Mouse (Mus musculus) midbrain, embryonic 15.5 days (tissue): ENCODE results near the gene Styx. TPM values are rescaled to one million over a fixed set of nuclear protein-coding genes. Genes with fewer than 3 reads are reported as not detected.

Experiments used
- ATAC-seq: fragments of 200-750 bp; cut with Nextera tagmentation; replicated peaks from 2 replicates; pipeline ENCODE4 v1.8.0; 2017; ENCODE audit warnings: moderate TSS enrichment
- H3K27ac ChIP-seq: fragments of 300-500 bp; sonication (generic); 2 replicates; pipeline ENCODE4 v1.5.1; 2015; ENCODE audit warnings: mild to moderate bottlenecking, inconsistent platforms
- H3K27me3 ChIP-seq: fragments of 300-500 bp; sonication (generic); replicated peaks from 2 replicates; pipeline ENCODE4 v1.6.1; 2015; ENCODE audit warnings: inconsistent platforms
- H3K36me3 ChIP-seq: fragments of 300-500 bp; sonication (generic); replicated peaks from 2 replicates; pipeline ENCODE4 v1.6.1; 2015; ENCODE audit warnings: inconsistent platforms
- H3K4me1 ChIP-seq: fragments of 300-500 bp; sonication (generic); 2 replicates; pipeline ENCODE4 v1.6.1; 2015; ENCODE audit warnings: inconsistent platforms
- H3K4me2 ChIP-seq: fragments of 300-500 bp; sonication (generic); 2 replicates; pipeline ENCODE4 v1.6.1; 2015; ENCODE audit warnings: inconsistent platforms, mild to moderate bottlenecking, moderate library complexity
- H3K4me3 ChIP-seq: fragments of 300-500 bp; sonication (generic); 2 replicates; pipeline ENCODE4 v1.5.1; 2015; ENCODE audit warnings: mild to moderate bottlenecking, inconsistent platforms
- H3K9ac ChIP-seq: fragments of 300-500 bp; sonication (generic); 2 replicates; pipeline ENCODE4 v1.6.1; 2015; ENCODE audit warnings: mild to moderate bottlenecking, inconsistent platforms
- H3K9me3 ChIP-seq: fragments of 300-500 bp; sonication (generic); 2 replicates; pipeline ENCODE4 v1.6.1; 2016; ENCODE audit warnings: inconsistent platforms
- WGBS: fragments of 180-500 bp; shearing (Covaris S2); methylation state at CpG from one replicate; pipeline ENCODE4 v1.1.7; 2015; ENCODE audit warnings: mixed read lengths; 5-methylcytosine and 5-hydroxymethylcytosine counted together
- polyA plus RNA-seq: library from polyadenylated mRNA; unstranded; fragments of >200 nt; fragmentation: Nextera tagmentation; extraction: Ambion mirVana; gene quantifications from 2 replicates; pipeline ENCODE4 v1.2.1, GENCODE M21; 2015

The Styx gene
- 63.4 and 63.8 TPM in 2 replicates for polyA plus RNA-seq

DNA sequence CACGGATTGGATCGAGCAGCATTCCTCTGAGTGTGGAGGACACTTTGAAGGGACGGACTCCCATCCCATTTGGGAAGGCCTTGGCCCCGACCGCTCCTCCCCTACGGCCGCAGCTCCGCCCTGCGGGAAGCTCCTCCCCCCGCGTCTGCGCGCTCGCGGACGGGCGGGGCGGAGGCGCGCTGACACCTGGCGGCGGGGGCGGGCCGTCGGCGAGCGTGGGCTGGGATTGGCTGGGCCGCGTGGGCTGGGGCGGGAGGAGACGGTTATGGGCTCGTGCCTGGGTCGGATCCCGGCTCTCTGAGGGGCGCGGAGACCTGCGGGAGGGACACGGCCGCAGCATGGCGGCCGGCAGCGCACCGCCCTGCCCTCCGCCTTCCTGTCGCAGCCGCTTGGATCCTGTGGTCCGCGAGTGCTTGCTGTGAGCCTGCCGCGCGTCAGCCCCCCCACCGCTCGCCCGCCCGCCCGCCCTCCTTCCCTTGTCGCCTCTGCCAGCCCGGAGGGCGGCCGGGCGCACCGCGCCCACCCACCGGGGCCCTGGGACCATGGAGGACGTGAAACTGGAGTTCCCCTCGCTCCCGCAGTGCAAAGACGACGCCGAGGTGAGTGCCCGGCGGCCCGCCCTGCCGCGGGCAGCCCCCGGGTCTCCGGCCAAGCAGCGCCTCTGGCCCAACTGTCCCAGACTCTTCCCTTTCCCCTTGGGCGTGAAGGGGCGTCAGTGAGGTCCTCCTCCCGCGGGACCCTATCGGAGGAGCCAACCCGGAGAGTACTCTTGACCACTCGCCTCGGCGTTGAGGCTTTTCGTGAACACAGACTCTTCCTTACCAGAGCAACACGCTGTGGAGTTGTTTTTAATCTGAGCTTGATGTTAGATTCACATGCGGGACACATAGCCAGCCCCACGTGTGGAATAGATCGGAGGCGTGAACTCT lies at the start of gene Styx:
Styx (plus strand) TSS at position 163 of the 929 bp plus-strand sequence.
- Histone ChIP-seq H3K9me3 (no peaks in the 10 kb centered on the region), H3K4me2 (peak within 1 kb of the TSS; percentile 76), H3K9ac (peak within 1 kb of the TSS; percentile 63), H3K36me3 (peaks cover 20% of the 10 kb centered on the region), H3K4me1 (peaks cover 6% of the 10 kb centered on the region), H3K27ac (peak within 1 kb of the TSS; percentile 81), H3K27me3 (no peaks in the 10 kb centered on the region), H3K4me3 (peak within 1 kb of the TSS; percentile 63)
- ATAC-seq, result peak; percentile 98
- WGBS, result under 1% methylated on average over 82 of the region's 93 CpGs

DNA sequence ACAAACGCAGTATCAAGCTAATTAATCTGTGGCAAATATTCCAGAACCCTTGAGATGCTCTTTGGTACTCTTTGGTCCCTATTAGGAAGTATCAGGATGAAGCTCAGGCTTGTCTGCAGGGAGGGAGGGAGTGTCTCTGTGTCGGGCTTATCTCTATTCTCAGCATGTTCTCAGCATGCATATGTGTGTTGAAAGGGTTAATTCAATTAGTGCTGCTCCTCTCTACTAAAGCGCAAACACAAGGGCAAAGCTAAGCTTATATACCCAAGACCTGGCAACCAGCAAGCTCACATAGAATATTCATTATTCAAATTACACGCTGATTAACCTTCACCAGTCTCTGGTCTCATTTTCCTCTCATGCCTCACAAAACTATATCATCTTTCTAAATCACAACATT lies 47.0 kb upstream of the Styx start:
- no peaks in the 10 kb centered on the region for H3K4me1 ChIP-seq
- no peak overlapping the region for H3K4me3 ChIP-seq
- peaks cover 19% of the 10 kb centered on the region for H3K36me3 ChIP-seq
- peak; percentile 81 for ATAC-seq
- H3K9me3 ChIP-seq, result no peaks in the 10 kb centered on the region
- WGBS, result 23% methylated on average over 4 of the region's 4 CpGs
- H3K27me3 ChIP-seq, result no peaks in the 10 kb centered on the region
- H3K27ac ChIP-seq, result no peak overlapping the region
- H3K9ac ChIP-seq, result no peak overlapping the region
- no peak overlapping the region for H3K4me2 ChIP-seq

GRCm38 (mm10) chr14:45304389-45304788 lies 46.5 kb upstream of the Styx start:
- Histone ChIP-seq H3K4me2 (no peak overlapping the region), H3K4me1 (no peaks in the 10 kb centered on the region), H3K36me3 (peaks cover 15% of the 10 kb centered on the region), H3K27me3 (no peaks in the 10 kb centered on the region), H3K27ac (no peak overlapping the region), H3K9ac (no peak overlapping the region), H3K9me3 (no peaks in the 10 kb centered on the region), H3K4me3 (no peak overlapping the region)
- 53% methylated on average over 4 of the region's 4 CpGs for WGBS
- ATAC-seq, result peak; percentile 52; the same call in 1 of the 2 replicates

- ATAC-seq, result no peak
- no peak overlapping the region for H3K4me2 ChIP-seq
- H3K4me3 ChIP-seq, result no peak overlapping the region
- H3K36me3 ChIP-seq, result peaks cover 10% of the 10 kb centered on the region
- no peak overlapping the region for H3K9ac ChIP-seq
- no peak overlapping the region for H3K27ac ChIP-seq
- no peaks in the 10 kb centered on the region for H3K9me3 ChIP-seq
- no peaks in the 10 kb centered on the region for H3K4me1 ChIP-seq
- H3K27me3 ChIP-seq, result no peaks in the 10 kb centered on the region
- 95% methylated on average over 5 of the region's 5 CpGs for WGBS
These were observed 45.0 kb upstream of the Styx start for GRCm38 (mm10) chr14:45305852-45306251.

- Histone ChIP-seq H3K4me2 (no peak overlapping the region), H3K27ac (no peak overlapping the region), H3K9ac (no peak overlapping the region), H3K9me3 (no peaks in the 10 kb centered on the region), H3K4me1 (no peaks in the 10 kb centered on the region), H3K27me3 (no peaks in the 10 kb centered on the region), H3K4me3 (no peak overlapping the region), H3K36me3 (peaks cover 3% of the 10 kb centered on the region)
- 94% methylated on average over 8 of the region's 8 CpGs for whole genome bisulfite sequencing
- no peak for ATAC-seq
These were observed 43.1 kb upstream of the Styx start for GRCm38 (mm10) chr14:45307630-45308328.

DNA sequence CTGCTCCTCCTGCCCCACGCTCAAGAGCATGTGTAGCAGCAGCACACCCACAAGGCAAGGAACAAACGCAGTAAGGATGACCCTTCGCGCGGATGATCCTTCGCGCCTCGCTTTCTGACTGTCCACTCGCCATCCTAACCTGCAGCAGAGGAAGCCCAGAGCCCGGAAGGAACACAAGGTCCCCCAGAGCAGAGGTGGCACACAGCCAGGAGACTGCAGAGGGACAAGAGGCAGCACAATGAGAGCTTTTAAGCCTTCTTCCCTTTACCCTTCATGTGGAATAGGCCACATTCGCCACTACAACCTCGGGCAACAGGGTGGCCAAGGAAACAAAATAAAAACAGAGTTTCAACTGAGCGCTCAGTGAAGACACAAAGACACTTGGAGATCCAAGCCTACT lies 41.2 kb upstream of the Styx start:
- Histone ChIP-seq H3K36me3 (peaks cover 3% of the 10 kb centered on the region), H3K4me2 (no peak overlapping the region), H3K4me3 (no peak overlapping the region), H3K4me1 (no peaks in the 10 kb centered on the region), H3K27me3 (no peaks in the 10 kb centered on the region), H3K9ac (no peak overlapping the region), H3K9me3 (no peaks in the 10 kb centered on the region), H3K27ac (no peak overlapping the region)
- no peak for ATAC-seq
- 85% methylated on average over 13 of the region's 13 CpGs for WGBS

DNA sequence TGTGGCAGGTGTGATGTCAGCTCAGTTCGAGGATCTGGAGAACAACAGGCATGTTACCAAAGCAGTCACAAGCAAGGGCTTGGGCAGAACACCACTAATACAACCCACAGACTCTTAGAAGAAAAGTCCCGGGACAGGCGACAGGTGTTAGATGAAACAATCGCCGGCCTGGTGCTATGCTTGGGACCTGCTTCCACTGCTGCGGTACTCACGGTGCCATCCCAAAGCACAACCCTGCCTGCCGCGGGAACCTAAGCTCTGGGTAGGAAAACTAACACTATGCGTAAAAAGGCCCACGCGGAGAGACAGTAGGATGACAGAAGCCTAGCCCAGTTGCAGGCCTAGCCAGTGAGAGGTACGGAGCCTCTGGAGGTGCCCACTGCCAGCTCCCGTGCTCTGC lies 40.8 kb upstream of the Styx start:
- no peak overlapping the region for H3K4me2 ChIP-seq
- H3K9ac ChIP-seq, result no peak overlapping the region
- H3K27me3 ChIP-seq, result no peaks in the 10 kb centered on the region
- peaks cover 1% of the 10 kb centered on the region; the same call in 1 of the 2 replicates for H3K4me1 ChIP-seq
- H3K36me3 ChIP-seq, result 0 out of 2 replicates have a peak, but pooled peaks cover under 1% of the 10 kb centered on the region
- H3K27ac ChIP-seq, result no peak overlapping the region
- ATAC-seq, result no peak
- no peak overlapping the region for H3K4me3 ChIP-seq
- WGBS, result 94% methylated on average over 14 of the region's 14 CpGs
- no peaks in the 10 kb centered on the region for H3K9me3 ChIP-seq

GRCm38 (mm10) chr14:45316927-45317326 lies 34.0 kb upstream of the Styx start:
- peak overlapping the region; percentile 53 for H3K4me2 ChIP-seq
- no peaks in the 10 kb centered on the region for H3K36me3 ChIP-seq
- WGBS, result 83% methylated on average over 5 of the region's 5 CpGs
- H3K27ac ChIP-seq, result no peak overlapping the region
- peak overlapping the region; percentile 73 for H3K4me3 ChIP-seq
- H3K27me3 ChIP-seq, result no peaks in the 10 kb centered on the region
- no peaks in the 10 kb centered on the region for H3K9me3 ChIP-seq
- no peak for ATAC-seq
- H3K9ac ChIP-seq, result peak overlapping the region; percentile 87; the same call in 1 of the 2 replicates
- peaks cover 29% of the 10 kb centered on the region for H3K4me1 ChIP-seq

GRCm38 (mm10) chr14:45317921-45318411 lies 32.9 kb upstream of the Styx start:
- Histone ChIP-seq H3K4me1 (peaks cover 29% of the 10 kb centered on the region), H3K9ac (peak overlapping the region; percentile 87), H3K4me2 (peak overlapping the region; percentile 53), H3K9me3 (no peaks in the 10 kb centered on the region), H3K27me3 (no peaks in the 10 kb centered on the region), H3K27ac (peak overlapping the region; percentile 97), H3K4me3 (peak overlapping the region; percentile 73), H3K36me3 (no peaks in the 10 kb centered on the region)
- ATAC-seq, result no peak; the same call in 1 of the 2 replicates
- under 1% methylated on average over 34 of the region's 38 CpGs for WGBS

- H3K9ac ChIP-seq, result peak within 1 kb of the TSS; percentile 87
- H3K9me3 ChIP-seq, result no peaks in the 10 kb centered on the region
- peak within 1 kb of the TSS; percentile 53 for H3K4me2 ChIP-seq
- peaks cover 29% of the 10 kb centered on the region for H3K4me1 ChIP-seq
- peak; percentile 97 for ATAC-seq
- peak within 1 kb of the TSS; percentile 73 for H3K4me3 ChIP-seq
- 2% methylated on average over 67 of the region's 74 CpGs for WGBS
- no peaks in the 10 kb centered on the region for H3K36me3 ChIP-seq
- H3K27ac ChIP-seq, result peak within 1 kb of the TSS; percentile 97
- H3K27me3 ChIP-seq, result no peaks in the 10 kb centered on the region
These were observed 32.3 kb upstream of the Styx start, which contains the start of gene Ero1l for GRCm38 (mm10) chr14:45318426-45319236. Gene Ero1l, minus strand, starts transcription at chr14:45318771.

GRCm38 (mm10) chr14:45319237-45319610 lies 31.7 kb upstream of the Styx start:
- H3K9me3 ChIP-seq, result no peaks in the 10 kb centered on the region
- WGBS, result 59% methylated on average over 3 of the region's 3 CpGs
- peaks cover 29% of the 10 kb centered on the region for H3K4me1 ChIP-seq
- no peak for ATAC-seq
- peak overlapping the region; percentile 97; the same call in 1 of the 2 replicates for H3K27ac ChIP-seq
- peak overlapping the region; percentile 73 for H3K4me3 ChIP-seq
- H3K9ac ChIP-seq, result no peak overlapping the region
- no peaks in the 10 kb centered on the region for H3K36me3 ChIP-seq
- H3K27me3 ChIP-seq, result no peaks in the 10 kb centered on the region
- peak overlapping the region; percentile 53; the same call in 1 of the 2 replicates for H3K4me2 ChIP-seq
